In the genomic region with DNA sequence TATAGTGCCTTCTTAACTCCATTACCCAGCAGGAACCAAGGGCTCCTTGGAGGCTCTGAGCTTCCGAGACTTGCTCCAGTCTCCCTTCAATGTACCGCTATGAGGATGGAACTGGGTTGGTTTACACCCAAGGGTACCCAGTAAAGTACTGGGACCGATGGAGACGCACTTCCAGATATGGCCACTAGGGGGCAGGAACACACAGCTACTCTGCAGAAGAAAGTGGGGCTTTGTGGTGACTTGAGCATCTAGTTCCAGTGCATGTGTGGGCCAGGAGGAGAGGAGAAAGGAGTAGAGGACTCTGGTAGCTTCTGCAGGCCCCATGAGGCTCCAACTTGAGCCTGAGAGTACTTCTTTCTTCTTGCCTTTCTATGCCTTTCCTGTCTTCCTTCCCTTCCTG, we compare ENCODE assay signal across 7 mouse cellular contexts. TPM values are rescaled to one million over a fixed set of nuclear protein-coding genes. Genes with fewer than 3 reads are reported as not detected.
DNase-seq lines count a peak whose midpoint lies in the region; ATAC-seq and TF ChIP-seq lines count a peak whose summit lies in the region.
"Not testable (repeated sequence)": the region's sequence is repeated elsewhere in the genome, so short reads cannot be mapped to it uniquely, and the experiment has no call there.

No protein-coding gene starts in this region.

- H3K9ac ChIP-seq in ES-E14 (ENCODE audit: insufficient read depth, low read depth, low read length, poor library complexity, severe bottlenecking); hindbrain, postnatal 0 days (replicated peaks; ENCODE audit: low read length): not testable (repeated sequence)

- in situ Hi-C loops in ES-E14 (cut with MboI; ENCODE audit: low sequenced_read_pairs in 2 of 2, unreplicated experiment in 2 of 2), result not testable (repeated sequence)

- not testable (repeated sequence) for DNase-seq in ES-E14 (ENCODE audit: low read depth, low spot score); hindbrain, postnatal 0 days (ENCODE audit: low spot score)
- DNase-seq in cerebellum, postnatal 25 days, result peak; percentile 15 to 20
- peak in 1 of 2 experiments; percentile 8 for DNase-seq in layer of hippocampus, adult 2 months (ENCODE audit: low spot score in 2 of 2)
- DNase-seq in splenic B cell, adult 2 months (ENCODE audit: low read depth, low spot score), result peak; percentile 1

- WGBS in bone marrow, adult 2 months, result 21% methylated on average over 4 of the region's 4 CpGs
- 41% methylated on average over 4 of the region's 4 CpGs for WGBS in hindbrain, postnatal 0 days

- H3K27me3 ChIP-seq in hindbrain, postnatal 0 days (ENCODE audit: insufficient read depth, low read length); splenic B cell, adult 2 months (ENCODE audit: control insufficient read depth, insufficient read depth, low read length, poor library complexity, severe bottlenecking): not testable (repeated sequence)

- not testable (repeated sequence) for H3K9me3 ChIP-seq in ES-E14 (ENCODE audit: control insufficient read depth, insufficient read depth, low read depth, low read length); hindbrain, postnatal 0 days (ENCODE audit: low read length)

- TF ChIP-seq CTCF in bone marrow, adult 2 months (IDR thresholded peaks at IDR 0.05; ENCODE audit: control insufficient read depth, insufficient read depth, low read length), result peak; percentile 59; the same call in 1 of the 2 replicates
- TF ChIP-seq CTCF in hindbrain, postnatal 0 days (IDR thresholded peaks at IDR 0.05; ENCODE audit: low read depth), result peak; percentile 70
- peak; percentile 82 for TF ChIP-seq CTCF in layer of hippocampus, adult 2 months (conservative IDR thresholded peaks at IDR 0.05)

- TF ChIP-seq POLR2A in bone marrow, adult 2 months (IDR thresholded peaks at IDR 0.05; ENCODE audit: borderline replicate concordance, control insufficient read depth, low read depth, low read length), result not testable (repeated sequence)

- H3K4me3 ChIP-seq in ES-E14 (ENCODE audit: insufficient read depth in 1 of 2, low read depth in 1 of 2, low read length in 2 of 2, poor library complexity in 1 of 2, severe bottlenecking in 1 of 2); bone marrow, adult 2 months (replicated peaks; ENCODE audit: control insufficient read depth, low read depth, low read length); hindbrain, postnatal 0 days (ENCODE audit: low read length); layer of hippocampus, adult 2 months: not testable (repeated sequence)

- peak; percentile 29; the same call in 1 of the 2 replicates for ATAC-seq in hindbrain, postnatal 0 days
- peak; percentile 89 for ATAC-seq in megakaryocyte progenitor cell, adult 5-6 weeks (replicated peaks; ENCODE audit: poor library complexity)

- not testable (repeated sequence) for H3K27ac ChIP-seq in ES-E14 (ENCODE audit: insufficient read depth, low read depth, low read length, poor library complexity, severe bottlenecking); bone marrow, adult 2 months (ENCODE audit: control insufficient read depth, insufficient read depth, low read depth, low read length, poor library complexity); hindbrain, postnatal 0 days; layer of hippocampus, adult 2 months

- not testable (repeated sequence) for H3K36me3 ChIP-seq in ES-E14 (ENCODE audit: control insufficient read depth, insufficient read depth, low read length, poor library complexity, severe bottlenecking); hindbrain, postnatal 0 days (ENCODE audit: insufficient read depth, low read length); splenic B cell, adult 2 months (ENCODE audit: control insufficient read depth, insufficient read depth, low read length, poor library complexity, severe bottlenecking)

- H3K4me2 ChIP-seq in hindbrain, postnatal 0 days (ENCODE audit: low read depth, low read length), result not testable (repeated sequence)

- not testable (repeated sequence) for H3K4me1 ChIP-seq in ES-E14 (ENCODE audit: control insufficient read depth in 2 of 2, insufficient read depth in 2 of 2, low read length in 2 of 2, poor library complexity in 1 of 2); bone marrow, adult 2 months (ENCODE audit: control insufficient read depth, insufficient read depth, low read length); hindbrain, postnatal 0 days (ENCODE audit: insufficient read depth, low read length)

TF ChIP-seq in ES-E14, 5 proteins besides CTCF, POLR2A, EP300 and RAD21:
- TF ChIP-seq ZC3H11A (IDR thresholded peaks at IDR 0.05; ENCODE audit: borderline replicate concordance, low read depth, low read length), result peak; percentile 15; the same call in 1 of the 2 replicates

RNA-seq across cellular contexts. Expression of a gene that starts 36.0 kb away (rescaled TPM):
- total RNA-seq in ES-E14 (2012; rRNA removed), result 27.7 and 31.8 TPM in 2 replicates
- 4.8 and 8.4 TPM in 2 replicates for polyA plus RNA-seq in bone marrow, adult 2 months (2011; ENCODE audit: insufficient read depth, insufficient read length, low replicate concordance, missing spikeins)
- total RNA-seq in hindbrain, postnatal 0 days (2014; rRNA removed), result 11.7 and 14.2 TPM in 2 replicates
- 31.8 and 33.1 TPM in 2 replicates for polyA plus RNA-seq in hindbrain, postnatal 0 days (2015; fragmentation: Nextera tagmentation; extraction: Ambion mirVana)
- total RNA-seq in layer of hippocampus, adult 2 months (2021), result 10 to 100 TPM; 34.4 to 35.3 TPM
- total RNA-seq in megakaryocyte progenitor cell, adult 5-6 weeks (2015), result 31.0 and 34.1 TPM in 2 replicates
- 39.3 and 56.8 TPM in 2 replicates for total RNA-seq in megakaryocyte progenitor cell, adult 5-6 weeks (2017)
